Mouse (Mus musculus): ENCODE results near the gene Ifit2. TPM values are rescaled to one million over a fixed set of nuclear protein-coding genes. Genes with fewer than 3 reads are reported as not detected.
"Not testable (repeated sequence)": the region's sequence is repeated elsewhere in the genome, so short reads cannot be mapped to it uniquely, and the experiment has no call there.

Gene Ifit2
- polyA plus RNA-seq, 1 experiment from 2014 or later: 6.4 TPM

DNA sequence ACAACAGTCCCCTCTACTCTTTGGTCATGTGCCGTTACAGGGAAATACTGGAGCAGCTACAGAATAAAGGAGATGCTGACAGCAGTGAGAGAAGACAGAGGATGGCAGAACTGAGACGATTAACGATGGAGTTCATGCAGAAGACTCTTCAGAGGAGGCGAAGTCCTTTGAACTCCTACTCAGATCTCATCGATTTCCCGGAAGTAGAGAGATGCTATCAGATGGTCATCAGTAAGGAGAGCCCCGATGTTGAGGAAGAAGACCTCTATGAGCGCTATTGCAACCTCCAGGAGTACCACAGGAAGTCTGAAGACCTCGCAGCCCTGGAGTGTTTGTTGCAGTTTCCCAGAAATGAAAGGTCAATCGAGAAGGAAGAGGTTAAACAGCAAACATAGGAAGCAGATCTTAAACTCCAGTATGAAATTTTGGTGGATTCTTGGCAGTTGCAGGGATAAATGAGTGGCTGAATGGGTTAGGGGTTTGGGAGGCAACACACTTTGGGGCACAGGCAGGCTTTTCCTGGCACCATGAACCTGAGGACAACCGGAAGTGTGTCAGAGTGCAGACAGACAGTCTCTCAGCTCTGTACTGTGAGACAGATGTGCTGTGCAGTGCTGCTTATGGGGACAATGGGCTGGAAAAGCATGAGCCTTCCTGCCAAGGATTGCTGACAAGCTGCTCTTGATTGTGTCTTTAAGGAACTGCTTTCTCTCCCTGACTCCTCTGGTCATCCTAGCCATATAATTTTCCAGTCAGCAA lies 61.9 kb downstream of the Ifit2 start:
- DNase-seq (ENCODE audit: low spot score); H3K4me1 ChIP-seq (replicated peaks; ENCODE audit: control insufficient read depth, insufficient read depth, low read length); H3K9ac ChIP-seq (ENCODE audit: low read length); H3K27ac ChIP-seq (ENCODE audit: low read depth, low read length); H3K9me3 ChIP-seq (ENCODE audit: control insufficient read depth, low read length); H3K4me2 ChIP-seq (ENCODE audit: low read depth, low read length, severe bottlenecking); H3K27me3 ChIP-seq (ENCODE audit: control insufficient read depth, insufficient read depth, low read length); H3K4me3 ChIP-seq (ENCODE audit: low read depth, low read length); ATAC-seq (replicated peaks; ENCODE audit: low FRiP score); H3K36me3 ChIP-seq (ENCODE audit: control insufficient read depth, insufficient read depth, low read length): not testable (repeated sequence)
- 89% methylated on average over 5 of the region's 11 CpGs for WGBS

DNA sequence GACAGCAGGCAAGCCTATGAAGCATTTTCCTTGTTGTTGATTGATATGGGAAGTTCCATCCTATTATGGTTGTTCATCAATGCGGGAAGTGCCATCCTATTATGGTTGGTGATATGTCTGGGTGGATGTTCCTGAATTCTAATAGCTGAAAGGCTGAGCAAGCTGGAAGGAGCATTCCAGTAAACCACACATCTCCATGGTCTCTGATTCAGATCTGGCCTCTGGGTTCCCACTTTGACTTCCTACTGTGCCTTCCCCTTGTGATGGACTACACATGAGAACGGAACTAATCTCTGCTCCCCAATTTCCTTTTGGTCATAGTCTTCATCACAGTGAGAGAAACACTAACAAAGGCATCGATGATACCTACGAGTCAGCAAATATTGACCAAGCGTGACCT lies 70.4 kb downstream of the Ifit2 start:
- no peak overlapping the region for H3K9ac ChIP-seq (ENCODE audit: low read length)
- 92% methylated on average over 5 of the region's 5 CpGs for WGBS
- H3K9me3 ChIP-seq (ENCODE audit: control insufficient read depth, low read length): no peaks in the 10 kb centered on the region
- no peak for DNase-seq (ENCODE audit: low spot score)
- no peak overlapping the region for H3K4me2 ChIP-seq (ENCODE audit: low read depth, low read length, severe bottlenecking)
- no peaks in the 10 kb centered on the region for H3K4me1 ChIP-seq (replicated peaks; ENCODE audit: control insufficient read depth, insufficient read depth, low read length)
- no peak overlapping the region for H3K4me3 ChIP-seq (ENCODE audit: low read depth, low read length)
- no peak overlapping the region for H3K27ac ChIP-seq (ENCODE audit: low read depth, low read length)
- no peak for ATAC-seq (replicated peaks; ENCODE audit: low FRiP score)
- no peaks in the 10 kb centered on the region for H3K27me3 ChIP-seq (ENCODE audit: control insufficient read depth, insufficient read depth, low read length)
- no peaks in the 10 kb centered on the region for H3K36me3 ChIP-seq (ENCODE audit: control insufficient read depth, insufficient read depth, low read length)

DNA sequence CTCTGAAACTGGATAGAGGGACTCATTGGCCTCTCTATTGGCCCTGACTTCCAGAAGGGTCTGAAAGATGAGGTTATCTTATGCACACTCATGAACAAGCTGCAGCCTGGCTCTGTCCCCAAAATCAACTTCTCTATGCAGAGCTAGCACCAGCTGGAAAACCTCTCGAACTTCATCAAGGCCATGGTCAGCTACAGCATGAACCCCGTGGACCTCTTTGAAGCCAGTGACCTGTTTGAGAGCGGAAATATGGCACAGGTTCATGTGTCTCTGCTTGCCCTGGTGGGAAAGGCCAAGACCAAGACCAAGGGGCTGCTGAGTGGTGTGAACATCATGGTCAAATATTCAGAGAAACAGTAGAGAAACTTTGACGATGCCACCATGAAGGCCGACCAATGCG lies 73.3 kb downstream of the Ifit2 start:
- H3K27ac ChIP-seq (ENCODE audit: low read depth, low read length): no peak overlapping the region
- DNase-seq (ENCODE audit: low spot score): no peak

DNA sequence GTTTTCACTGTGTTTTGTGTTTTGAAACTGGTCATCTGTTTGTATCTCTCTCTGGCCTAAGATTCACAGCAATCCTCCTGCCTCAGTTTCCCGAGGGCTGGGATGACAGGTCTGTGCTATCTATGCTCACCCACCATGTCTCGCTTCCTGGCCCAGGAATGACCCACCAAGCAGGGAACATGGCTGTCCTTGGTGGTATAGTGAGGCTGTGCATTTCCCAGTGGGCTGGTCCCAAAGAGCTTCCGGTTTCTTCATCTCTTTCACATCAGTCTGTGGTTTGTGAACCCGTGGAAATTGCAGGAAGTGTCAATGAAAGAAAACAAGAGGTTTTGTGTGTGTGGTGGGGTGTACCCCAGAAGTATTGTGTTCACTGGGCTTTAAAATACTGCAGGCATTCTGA lies 74.2 kb downstream of the Ifit2 start:
- WGBS: 81% methylated on average over 4 of the region's 4 CpGs
- no peaks in the 10 kb centered on the region for H3K9me3 ChIP-seq (ENCODE audit: control insufficient read depth, low read length)
- H3K27ac ChIP-seq (ENCODE audit: low read depth, low read length): no peak overlapping the region
- H3K4me3 ChIP-seq (ENCODE audit: low read depth, low read length): no peak overlapping the region
- H3K9ac ChIP-seq (ENCODE audit: low read length): no peak overlapping the region
- no peaks in the 10 kb centered on the region for H3K36me3 ChIP-seq (ENCODE audit: control insufficient read depth, insufficient read depth, low read length)
- no peaks in the 10 kb centered on the region for H3K4me1 ChIP-seq (replicated peaks; ENCODE audit: control insufficient read depth, insufficient read depth, low read length)
- no peak for DNase-seq (ENCODE audit: low spot score)
- ATAC-seq (replicated peaks; ENCODE audit: low FRiP score): no peak
- no peaks in the 10 kb centered on the region for H3K27me3 ChIP-seq (ENCODE audit: control insufficient read depth, insufficient read depth, low read length)
- no peak overlapping the region for H3K4me2 ChIP-seq (ENCODE audit: low read depth, low read length, severe bottlenecking)

More for the DNA sequence above, 73.3 kb downstream of the Ifit2 start:
- H3K4me3 ChIP-seq (ENCODE audit: low read depth, low read length): no peak overlapping the region
- no peaks in the 10 kb centered on the region for H3K36me3 ChIP-seq (ENCODE audit: control insufficient read depth, insufficient read depth, low read length)
- H3K9ac ChIP-seq (ENCODE audit: low read length): no peak overlapping the region
- no peaks in the 10 kb centered on the region for H3K9me3 ChIP-seq (ENCODE audit: control insufficient read depth, low read length)
- ATAC-seq (replicated peaks; ENCODE audit: low FRiP score): no peak
- H3K27me3 ChIP-seq (ENCODE audit: control insufficient read depth, insufficient read depth, low read length): no peaks in the 10 kb centered on the region
- 94% methylated on average over 6 of the region's 6 CpGs for WGBS
- H3K4me2 ChIP-seq (ENCODE audit: low read depth, low read length, severe bottlenecking): no peak overlapping the region
- no peaks in the 10 kb centered on the region for H3K4me1 ChIP-seq (replicated peaks; ENCODE audit: control insufficient read depth, insufficient read depth, low read length)

Other genes starting within 250 kb of the Ifit2 start
- 0.45 and 0.75 TPM in 2 replicates for gene Ch25h, start 75.5 kb upstream of the Ifit2 start, polyA plus RNA-seq (2014; fragmentation: Nextera tagmentation; extraction: Ambion mirVana)
- gene Lipa, start 23.2 kb upstream of the Ifit2 start, polyA plus RNA-seq (2014; fragmentation: Nextera tagmentation; extraction: Ambion mirVana): 20.9 and 21.5 TPM in 2 replicates
- 0.25 and 0.52 TPM in 2 replicates for gene Ifit3, start 32.8 kb downstream of the Ifit2 start, polyA plus RNA-seq (2014; fragmentation: Nextera tagmentation; extraction: Ambion mirVana)
- gene Ifit1bl1, start 51.3 kb downstream of the Ifit2 start, polyA plus RNA-seq (2014; fragmentation: Nextera tagmentation; extraction: Ambion mirVana): 0.08 TPM in 1 of 2 replicates, not detected in the other
- 0.21 TPM in 1 of 2 replicates, not detected in the other for gene Ifit3b, start 57.3 kb downstream of the Ifit2 start, polyA plus RNA-seq (2014; fragmentation: Nextera tagmentation; extraction: Ambion mirVana)
- gene Ifit1bl2, start 90.0 kb downstream of the Ifit2 start, polyA plus RNA-seq (2014; fragmentation: Nextera tagmentation; extraction: Ambion mirVana): 0.09 TPM in 1 of 2 replicates, not detected in the other
- 0.20 TPM in 1 of 2 replicates, not detected in the other for gene Ifit1, start 90.2 kb downstream of the Ifit2 start, polyA plus RNA-seq (2014; fragmentation: Nextera tagmentation; extraction: Ambion mirVana)
- gene Slc16a12, start 196.6 kb downstream of the Ifit2 start, polyA plus RNA-seq (2014; fragmentation: Nextera tagmentation; extraction: Ambion mirVana): 0.91 and 1.3 TPM in 2 replicates

All from forebrain, embryonic 11.5 days (tissue).